Mouse (Mus musculus): Measurements from ENCODE around the gene Rpl6.

Rpl6 gene

DNA sequence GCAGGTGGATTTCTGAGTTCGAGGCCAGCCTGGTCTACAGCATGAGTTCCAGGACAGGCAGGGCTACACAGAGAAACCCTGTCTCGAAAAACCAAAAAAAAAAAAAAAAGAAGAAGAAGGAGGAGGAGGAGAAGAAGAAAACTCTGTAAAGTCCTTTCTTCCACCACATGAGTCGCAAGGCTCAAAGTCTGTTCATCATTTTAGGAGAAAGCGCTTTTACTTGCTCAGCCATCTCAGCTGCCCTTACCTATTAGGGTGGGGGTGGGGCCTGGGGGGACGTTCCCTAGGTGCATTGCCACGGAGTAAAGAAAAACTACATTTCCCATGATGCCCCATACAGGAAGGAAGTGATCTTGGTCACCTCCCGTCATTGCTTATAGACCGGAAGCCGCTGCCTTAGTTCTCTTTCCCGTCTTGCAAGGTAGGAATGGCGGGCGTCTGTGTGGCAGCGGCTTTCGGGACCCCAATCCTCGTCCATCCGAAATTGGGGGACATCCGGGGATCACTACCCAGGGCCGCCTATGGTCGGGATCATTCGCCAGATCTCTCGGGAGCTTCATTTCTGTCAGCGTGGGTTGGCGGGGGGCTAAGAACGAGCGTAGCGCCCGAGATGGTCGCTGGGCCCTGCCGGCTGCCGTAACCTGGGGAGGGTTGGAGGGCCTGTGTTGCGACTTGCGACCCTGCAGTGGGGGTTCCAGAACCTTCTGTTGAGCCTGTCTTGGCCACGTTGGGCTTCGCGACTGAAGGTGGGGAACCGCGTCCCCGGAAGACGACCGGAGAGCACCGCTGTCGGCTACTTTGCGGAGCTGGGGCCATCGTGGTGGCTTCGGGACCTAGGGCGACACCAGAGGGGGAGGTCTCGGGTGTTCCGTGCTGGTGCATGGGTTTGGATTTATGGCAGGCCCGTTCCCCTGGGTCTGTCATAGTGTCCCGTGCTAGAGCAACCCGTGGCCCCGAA is at the start of gene Rpl6:
TSS of gene Rpl6 (plus strand) at position 350 of the 958 bp plus-strand sequence.
- peak; percentile 92 for DNase-seq (ENCODE audit: low spot score)

DNA sequence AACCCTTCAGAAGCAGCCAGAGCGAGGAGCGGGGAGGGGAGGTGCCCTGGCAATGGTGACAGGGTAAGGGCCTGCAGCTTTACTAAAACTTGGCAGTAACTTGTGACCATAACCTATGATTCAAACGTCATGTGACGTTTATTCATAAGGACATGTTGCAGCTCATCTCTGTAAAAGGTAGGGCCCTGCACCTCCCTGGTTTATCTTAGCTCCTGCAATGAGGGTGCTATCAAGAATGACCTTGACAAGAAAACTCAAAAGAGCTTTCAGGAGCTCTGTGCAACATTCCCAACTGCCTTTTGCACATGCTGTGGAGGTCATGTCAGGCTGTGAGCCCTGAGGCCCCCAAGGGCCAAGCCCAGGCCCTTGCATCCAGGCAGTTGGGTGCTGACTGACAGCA is 48.2 kb upstream of the Rpl6 start:
- DNase-seq (ENCODE audit: low spot score) = no peak

DNA sequence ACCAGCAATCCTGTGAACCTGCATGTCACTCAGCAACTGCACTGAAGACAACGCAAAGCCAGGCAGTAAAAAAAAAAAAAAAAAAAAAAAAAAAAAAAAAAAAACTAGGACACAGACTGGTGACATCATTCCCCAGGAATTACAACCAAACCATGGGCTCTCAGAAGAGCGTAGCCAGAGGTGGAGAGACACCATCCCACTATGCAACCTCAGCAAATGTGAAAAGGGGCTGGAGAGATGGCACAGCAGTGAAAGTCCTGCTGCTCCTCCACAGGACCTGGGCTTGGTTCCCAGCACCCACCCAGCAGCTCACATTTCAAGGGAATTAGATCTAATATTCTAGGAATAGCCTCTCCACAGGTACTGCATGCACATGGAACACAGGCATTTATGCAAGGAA is 47.3 kb upstream of the Rpl6 start:
- DNase-seq (ENCODE audit: low spot score) = no peak

GRCm38 (mm10) chr5:121157489-121157888 is 46.8 kb upstream of the Rpl6 start:
- no peak for DNase-seq (ENCODE audit: low spot score)

DNA sequence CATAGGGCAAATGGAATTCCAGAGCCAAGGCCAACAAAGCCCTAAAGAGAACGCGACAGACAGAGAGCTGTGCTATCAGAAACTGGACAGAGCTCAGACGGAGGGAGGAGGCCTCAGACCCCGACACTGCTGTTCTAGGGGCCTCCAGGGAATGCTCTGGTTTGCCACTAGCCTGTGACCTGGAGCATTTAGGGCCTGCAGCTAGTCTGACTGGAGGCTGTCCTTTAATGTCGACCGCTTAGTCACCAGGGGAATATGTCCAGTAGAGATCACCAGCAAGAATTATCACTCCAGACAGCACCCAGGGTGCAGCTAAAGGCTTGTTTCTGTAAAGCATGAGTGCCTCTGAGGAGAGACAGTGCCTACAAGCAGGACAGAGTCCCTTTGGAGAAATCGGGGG is 45.3 kb upstream of the Rpl6 start:
- no peak for DNase-seq (ENCODE audit: low spot score)

GRCm38 (mm10) chr5:121162285-121162684 is 42.0 kb upstream of the Rpl6 start:
- DNase-seq (ENCODE audit: low spot score) = no peak

DNA sequence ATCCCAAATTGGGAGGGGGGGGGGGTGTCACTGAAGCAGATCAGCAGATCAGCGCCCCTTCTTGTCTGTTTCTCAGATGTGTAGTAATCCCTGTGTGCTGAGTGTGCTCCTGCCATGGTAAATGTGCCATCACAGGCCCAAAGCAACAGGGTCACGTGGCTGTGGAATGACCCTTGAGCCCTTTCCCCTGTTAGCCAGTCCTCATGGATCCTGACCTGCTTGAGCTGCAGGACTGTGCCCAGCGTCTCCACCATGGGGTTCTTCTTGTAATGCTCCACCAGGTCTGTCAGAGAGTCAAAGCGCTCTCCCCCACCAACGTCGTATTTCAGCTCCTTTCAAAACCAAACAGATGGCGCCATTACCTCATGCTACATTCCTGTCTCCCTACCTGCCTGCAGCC is 41.4 kb upstream of the Rpl6 start:
- DNase-seq (ENCODE audit: low spot score) = no peak

DNA sequence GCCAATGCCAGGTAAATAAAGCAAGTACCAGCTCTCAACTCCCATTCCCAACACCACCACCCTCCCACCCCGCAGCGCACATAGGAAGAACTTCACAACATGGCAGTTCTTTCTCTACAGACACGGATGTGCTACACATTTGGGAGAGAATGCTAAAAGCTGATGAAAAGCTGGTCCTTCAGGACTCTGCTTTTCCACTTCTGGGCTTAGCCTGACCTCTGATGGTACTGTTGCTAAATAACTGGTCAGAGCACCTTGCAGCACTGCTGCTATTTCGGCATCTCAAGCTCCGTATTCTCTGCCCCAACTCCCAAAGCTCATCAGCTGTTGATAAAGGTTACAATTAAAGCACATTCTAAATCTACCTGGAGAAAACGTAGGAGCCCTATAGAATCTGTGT is 37.4 kb upstream of the Rpl6 start:
- no peak for DNase-seq (ENCODE audit: low spot score)

GRCm38 (mm10) chr5:121169588-121169987 is 34.7 kb upstream of the Rpl6 start:
- no peak for DNase-seq (ENCODE audit: low spot score)

DNA sequence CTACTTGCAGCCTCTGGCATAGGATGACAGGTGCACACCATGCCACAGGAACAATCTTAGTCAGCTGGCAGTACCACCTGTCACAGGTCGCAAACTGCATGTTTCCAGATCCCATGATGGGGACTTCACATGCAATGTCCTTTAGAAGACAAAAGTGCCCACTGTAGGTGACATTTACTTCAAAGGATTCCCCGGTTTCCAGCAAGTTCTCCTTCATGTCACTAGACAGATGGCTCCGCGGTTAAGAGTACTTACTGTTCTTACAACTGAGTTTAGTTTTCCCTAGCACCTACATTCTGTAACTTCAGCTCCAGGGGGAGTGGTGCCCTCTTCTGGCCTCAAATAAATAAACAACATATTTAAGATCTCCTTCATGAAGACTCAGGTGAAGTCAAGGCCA is 31.4 kb upstream of the Rpl6 start:
- no peak for DNase-seq (ENCODE audit: low spot score)

DNA sequence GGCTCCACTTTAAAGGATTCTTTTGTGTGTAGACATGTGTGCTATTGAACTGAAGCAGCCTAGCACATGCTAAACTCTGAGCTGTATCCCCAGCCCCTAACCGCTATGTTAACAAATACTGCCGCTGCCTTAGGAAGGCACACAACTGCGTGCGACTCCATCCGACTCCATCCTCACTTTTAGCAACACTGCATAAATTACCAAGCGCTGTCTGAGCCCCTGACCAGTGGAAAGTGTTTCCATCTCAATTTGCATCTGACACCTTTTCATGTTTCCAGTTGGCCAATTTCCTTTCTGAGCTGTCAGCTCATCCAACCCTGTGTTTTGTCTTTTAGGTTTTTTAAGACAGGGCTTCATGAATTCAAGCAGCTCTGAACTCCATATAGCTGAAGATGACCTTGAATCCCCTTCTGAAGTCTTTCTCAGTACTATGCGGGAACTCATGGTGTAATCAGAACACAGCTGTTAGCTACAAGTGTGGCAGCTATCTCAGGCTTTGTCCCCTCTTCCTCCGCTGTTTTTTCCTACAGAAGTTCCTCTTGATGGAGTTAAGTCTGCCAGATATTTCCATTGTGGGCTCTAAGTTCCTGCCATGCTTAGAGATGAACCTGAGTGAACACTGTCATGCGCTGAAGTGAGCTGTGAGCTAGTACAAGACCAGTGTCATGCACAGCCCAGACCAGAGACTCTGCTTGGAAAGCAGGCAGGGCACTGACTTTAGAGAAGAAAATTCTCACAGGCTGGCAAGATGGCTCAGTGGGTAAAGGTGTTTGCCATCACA is 25.0 kb upstream of the Rpl6 start:
- DNase-seq (ENCODE audit: low spot score) = no peak

DNA sequence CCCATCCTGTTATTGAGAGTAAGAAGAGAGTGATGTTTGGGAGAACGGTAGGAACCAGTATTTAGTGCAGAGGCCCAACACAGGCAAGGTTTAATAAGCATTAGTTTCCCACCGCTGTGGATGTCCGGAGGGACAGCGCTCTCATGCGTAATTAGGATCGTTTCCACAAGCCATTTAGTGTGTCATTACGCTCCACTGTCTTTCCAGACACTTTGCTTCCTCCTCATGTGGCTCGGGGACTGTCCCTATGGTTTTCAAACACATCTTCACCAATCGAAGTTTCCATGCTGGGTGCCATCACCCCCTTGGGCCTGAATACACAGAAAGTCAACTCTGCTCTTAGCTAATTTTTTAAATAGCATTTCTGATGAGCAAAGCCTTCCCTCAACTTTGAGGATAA is 21.0 kb upstream of the Rpl6 start:
- no peak for DNase-seq (ENCODE audit: low spot score)

DNA sequence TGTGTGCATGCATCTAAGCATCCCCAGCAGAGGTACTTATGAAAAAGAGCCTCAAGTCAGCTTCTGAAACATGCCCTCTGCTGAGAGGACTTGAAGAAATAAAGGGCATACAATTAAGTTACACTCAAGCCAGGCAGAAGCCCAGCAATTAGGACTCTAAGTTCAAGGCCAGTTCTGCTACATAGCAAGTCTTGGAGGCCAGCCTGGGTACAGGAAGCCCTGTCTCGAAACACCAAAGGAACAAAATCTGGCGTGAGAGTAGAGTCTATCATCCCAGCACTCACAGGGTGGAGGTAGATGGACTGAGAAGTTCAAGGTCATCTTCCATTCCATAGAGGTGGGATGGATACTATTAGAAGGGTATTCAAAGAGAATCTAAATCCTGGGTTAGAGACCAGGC is 19.9 kb upstream of the Rpl6 start:
- DNase-seq (ENCODE audit: low spot score) = no peak

- DNase-seq (ENCODE audit: low spot score) = no peak
Observed at GRCm38 (mm10) chr5:121184945-121185551, 19.2 kb upstream of the Rpl6 start.

DNA sequence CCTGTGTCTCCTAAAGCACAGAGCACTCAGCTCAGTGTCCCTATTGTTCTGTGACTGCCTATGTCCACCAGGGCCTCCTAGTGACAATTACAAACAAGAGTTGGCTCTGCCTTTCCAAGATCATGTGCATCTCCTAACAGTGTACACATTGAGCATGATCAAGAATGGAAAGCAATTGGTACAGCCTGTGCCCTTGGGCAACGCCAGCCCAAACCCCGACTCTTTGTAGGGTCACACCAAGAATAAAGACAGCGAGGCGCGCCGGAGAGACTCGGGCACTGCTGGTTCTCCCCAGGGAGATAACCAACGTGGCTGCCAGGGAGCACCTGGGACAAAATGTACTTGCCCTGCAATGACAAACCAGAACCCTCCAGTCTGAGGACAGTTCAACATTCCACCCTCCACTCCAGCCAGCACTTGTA is 16.7 kb upstream of the Rpl6 start:
- DNase-seq (ENCODE audit: low spot score) = no peak

- no peak for DNase-seq (ENCODE audit: low spot score)
Observed at GRCm38 (mm10) chr5:121188265-121188664, 16.0 kb upstream of the Rpl6 start.

GRCm38 (mm10) chr5:121189182-121189581 is 15.1 kb upstream of the Rpl6 start:
- DNase-seq (ENCODE audit: low spot score) = no peak

DNA sequence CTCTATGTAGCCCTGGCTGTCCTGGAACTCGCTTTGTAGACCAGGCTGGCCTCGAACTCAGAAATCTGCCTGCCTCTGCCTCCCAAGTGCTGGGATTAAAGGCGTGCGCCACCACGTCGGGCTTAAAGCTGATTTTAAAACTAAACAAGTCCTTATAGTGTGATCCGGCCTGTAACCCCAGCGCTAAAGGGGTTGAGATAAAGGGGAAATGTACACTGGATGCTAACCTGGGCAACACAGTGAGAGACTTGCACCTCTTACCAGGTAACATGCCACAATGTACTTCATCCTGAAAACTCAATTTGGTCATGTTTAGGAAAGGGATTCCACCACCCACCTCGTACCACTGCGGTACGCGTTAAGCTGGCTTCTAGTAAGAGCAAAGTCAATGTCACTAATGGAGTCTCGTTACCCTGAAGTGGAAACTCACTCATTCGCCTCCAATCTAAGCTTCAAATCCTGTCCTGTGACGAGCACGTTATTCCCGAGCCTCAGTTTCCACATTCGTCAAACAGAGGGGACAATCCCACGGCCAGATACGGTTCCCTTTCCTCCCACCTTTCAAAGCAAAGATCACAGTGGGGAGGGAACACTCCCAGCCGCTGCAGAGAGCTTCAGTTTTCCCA is 14.0 kb upstream of the Rpl6 start:
- DNase-seq (ENCODE audit: low spot score) = no peak

DNA sequence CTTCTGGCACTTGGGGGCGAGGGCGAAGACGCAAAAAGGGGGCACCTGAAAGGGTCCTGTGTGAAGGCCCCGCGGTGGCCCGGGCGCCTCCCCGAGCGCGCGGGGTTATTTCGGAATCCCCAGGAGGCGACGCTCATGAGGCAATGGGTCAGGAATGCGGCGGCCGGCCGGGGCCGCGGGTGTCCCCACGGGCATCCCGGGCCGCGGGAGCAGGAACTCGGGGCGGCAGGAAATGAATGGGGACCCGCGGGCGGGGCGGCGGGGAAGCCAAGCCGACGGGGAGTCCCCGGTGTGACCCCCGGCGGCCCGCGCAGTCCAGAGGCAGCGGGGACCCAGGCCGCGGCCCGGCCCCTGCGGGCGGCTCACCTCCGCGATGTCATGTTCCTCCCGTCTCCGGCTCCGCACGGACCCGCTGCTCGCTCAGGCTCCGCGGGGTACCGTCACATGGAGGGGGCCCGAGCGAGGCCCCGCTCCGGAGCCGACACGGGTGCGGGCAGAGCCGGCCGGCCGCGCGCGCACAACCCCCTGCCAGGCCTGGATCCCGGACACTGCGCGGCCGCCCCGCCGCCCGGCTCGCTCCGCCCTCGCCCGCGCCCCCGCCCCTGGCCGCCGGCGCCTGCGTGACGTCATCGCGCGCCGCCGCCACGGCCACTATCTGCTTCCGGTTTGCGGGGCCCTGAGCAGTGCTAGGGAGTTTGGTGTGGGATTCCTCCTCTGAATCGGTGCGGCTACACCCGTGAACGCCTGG is 13.3 kb upstream of the Rpl6 start, which contains the start of gene Ptpn11:
TSS of gene Ptpn11 (minus strand) at position 562 of the 748 bp plus-strand sequence.
- DNase-seq (ENCODE audit: low spot score) = peak; percentile 79

DNA sequence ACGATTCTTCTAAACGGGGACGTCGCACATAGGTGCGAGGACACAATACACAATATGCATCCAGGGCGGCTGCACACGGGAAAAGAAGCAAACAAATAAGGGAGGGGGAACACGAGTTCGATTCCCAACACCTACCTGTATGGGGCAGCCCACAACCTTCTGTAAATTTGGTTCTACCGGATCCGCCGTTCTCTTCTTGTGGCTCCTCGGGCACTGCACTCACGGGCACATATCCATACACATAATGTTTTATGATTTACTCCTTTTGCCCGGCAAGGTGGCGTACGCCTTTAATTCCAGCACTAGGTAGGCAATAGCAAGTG is 12.7 kb upstream of the Rpl6 start:
- no peak for DNase-seq (ENCODE audit: low spot score)

DNA sequence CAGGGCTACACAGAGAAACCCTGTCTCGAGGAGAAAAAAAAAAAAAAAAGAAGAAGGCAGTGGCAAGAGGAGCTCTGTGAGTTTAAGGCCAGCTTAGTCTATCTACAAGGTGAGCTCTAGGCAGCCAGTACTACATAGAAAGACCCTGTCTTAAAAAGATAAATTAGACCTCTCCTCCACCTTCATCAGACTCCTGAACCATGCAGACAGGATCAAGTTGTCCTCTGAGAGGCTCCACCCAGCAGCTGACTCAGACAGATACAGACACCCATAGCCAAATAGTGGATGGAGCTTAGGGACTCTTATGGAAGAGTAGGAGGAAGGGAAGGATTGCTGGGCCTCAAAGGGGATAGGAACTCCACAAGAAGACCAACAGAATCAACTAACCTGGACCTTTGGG is 10.1 kb upstream of the Rpl6 start:
- DNase-seq (ENCODE audit: low spot score) = no peak

GRCm38 (mm10) chr5:121196764-121197163 is 7.5 kb upstream of the Rpl6 start:
- no peak for DNase-seq (ENCODE audit: low spot score)
